Mouse (Mus musculus) cerebellum, postnatal 36 days (tissue): ENCODE results near the gene Adsl.
"Not testable (repeated sequence)": the region's sequence is repeated elsewhere in the genome, so short reads cannot be mapped to it uniquely, and the experiment has no call there.

ENCODE experiments used
- DNase-seq, 2 experiments: peaks; one replicate each; pipeline ENCODE4 v3.0.0; 2021 to 2022; ENCODE audit warnings: mixed read lengths in 2 of 2

Adsl gene

DNA sequence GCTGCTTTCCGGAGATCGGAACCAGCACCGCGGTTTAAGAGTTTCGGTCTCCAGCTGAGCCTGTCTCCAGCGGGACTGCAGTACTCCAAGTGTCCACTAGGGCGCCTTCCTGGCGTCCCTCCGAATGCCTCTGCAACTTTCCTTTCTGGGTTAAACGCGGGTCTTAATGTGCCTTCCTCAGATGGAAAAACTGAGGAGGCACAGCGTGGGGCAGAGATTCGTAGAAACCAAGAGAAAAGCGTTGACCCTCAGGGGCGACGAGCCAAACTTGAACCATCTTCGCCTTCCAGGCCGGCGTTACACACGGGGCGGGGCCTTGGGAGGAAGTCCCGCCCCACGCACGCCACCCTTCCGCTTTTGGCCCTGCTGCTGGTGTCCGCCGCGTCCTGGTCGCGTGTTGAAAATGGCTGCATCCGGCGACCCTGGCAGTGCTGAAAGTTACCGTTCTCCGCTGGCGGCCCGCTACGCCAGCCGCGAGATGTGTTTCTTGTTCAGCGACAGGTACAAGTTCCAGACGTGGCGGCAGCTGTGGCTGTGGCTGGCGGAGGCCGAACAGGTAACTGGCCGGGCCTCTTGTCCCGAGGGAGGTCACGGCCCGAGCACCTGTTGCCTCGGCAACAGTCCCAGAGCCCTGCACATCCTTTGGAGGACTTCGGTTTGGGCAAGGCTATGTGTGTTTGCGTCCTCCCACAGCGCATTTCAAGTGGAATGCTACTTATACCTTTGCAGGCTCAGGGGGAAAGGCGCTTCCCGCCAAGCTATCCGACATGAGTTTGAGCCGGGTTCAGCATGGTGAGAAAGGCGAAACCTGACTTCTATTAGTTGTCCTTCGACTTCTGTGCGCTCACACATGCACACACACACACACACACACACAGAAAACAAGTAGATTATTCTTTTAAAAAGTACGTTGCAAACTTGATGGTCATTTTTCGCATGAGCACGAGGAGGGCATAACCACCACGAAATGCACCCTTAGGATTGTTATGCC, at the start of gene Adsl:
TSS of gene Adsl (plus strand) at position 346 of the 991 bp plus-strand sequence.
- peak; percentile 87 to 88 for DNase-seq

DNA sequence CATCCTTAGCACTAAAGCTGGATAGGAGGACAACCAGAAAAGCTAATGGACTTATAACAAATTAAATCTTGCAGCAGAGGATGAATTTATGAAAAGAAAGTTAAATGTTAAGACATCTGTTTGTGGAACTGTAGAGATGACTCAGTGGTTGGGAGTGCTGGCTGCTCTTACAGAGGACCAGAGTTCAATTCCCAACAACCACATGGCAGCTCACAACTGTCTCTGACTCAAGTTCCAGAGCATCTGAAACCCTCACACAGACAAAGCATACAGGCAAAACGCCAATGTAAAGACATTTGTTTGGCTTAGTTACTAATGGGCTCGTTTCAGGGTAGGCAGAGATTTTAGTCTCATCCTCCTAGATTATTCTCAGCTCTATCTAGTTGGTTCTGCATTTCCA, 48.5 kb upstream of the Adsl start:
- no peak for DNase-seq

GRCm38 (mm10) chr15:80901806-80902513, 46.3 kb upstream of the Adsl start:
- DNase-seq, result no peak

- not testable (repeated sequence) for DNase-seq
Measured at GRCm38 (mm10) chr15:80904776-80905175, 43.5 kb upstream of the Adsl start.

GRCm38 (mm10) chr15:80910183-80910582, 38.1 kb upstream of the Adsl start:
- no peak for DNase-seq

DNA sequence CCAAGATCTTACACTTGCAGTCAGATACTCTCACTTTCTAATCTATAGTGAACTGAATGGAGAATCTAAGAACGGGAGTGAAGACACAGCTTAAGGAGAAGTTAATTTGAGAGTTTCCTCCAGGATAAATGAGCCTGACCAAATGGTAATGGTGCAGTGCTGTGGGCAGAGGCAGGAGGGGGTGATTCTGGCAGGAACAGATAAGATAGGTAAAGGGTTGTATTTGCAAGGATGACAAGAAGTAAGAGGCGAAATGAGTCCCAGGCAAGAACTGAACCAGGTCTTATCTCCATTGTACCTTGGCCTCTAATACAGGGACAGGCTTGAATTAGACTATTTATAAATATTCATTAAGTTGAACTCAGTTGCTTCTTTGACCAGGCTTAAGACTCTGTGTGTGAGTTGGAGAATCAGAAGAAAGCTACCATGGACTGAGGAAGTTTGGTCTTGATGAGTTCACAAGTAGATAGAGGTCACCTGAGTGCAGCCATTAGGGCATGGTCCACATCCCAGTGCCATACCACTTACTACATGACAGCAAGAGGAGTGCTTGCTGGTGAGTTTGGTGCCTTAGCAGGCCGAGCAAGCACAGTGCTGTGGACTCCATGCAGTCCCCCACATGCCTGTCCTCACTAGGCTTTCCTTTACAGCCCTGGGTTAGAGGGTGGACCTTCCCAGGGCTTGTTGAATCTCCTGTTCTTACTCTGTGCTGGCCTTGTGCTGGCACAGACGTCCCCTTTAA, 37.3 kb upstream of the Adsl start:
- no peak for DNase-seq

DNA sequence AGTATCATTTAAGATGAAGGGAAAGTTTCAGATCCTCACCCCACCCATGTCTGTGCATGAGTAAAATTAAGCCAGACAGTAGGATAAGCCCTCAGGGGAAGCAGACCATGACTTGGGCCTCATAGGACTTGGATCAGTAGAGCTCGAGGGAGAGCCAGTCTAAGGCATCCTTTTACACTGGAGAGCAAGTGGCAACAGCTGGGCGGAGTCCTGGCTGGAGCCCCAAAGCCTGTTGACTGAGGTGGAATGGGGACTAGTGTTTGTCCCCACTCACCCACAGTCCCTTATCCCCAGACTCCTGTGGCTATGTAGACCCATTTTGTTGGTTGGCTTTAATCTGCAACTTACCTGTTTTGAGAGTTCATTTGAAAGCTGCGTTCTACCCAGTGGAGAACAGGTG, 36.1 kb upstream of the Adsl start:
- no peak for DNase-seq

GRCm38 (mm10) chr15:80913803-80914202, 34.5 kb upstream of the Adsl start:
- DNase-seq, result no peak

DNA sequence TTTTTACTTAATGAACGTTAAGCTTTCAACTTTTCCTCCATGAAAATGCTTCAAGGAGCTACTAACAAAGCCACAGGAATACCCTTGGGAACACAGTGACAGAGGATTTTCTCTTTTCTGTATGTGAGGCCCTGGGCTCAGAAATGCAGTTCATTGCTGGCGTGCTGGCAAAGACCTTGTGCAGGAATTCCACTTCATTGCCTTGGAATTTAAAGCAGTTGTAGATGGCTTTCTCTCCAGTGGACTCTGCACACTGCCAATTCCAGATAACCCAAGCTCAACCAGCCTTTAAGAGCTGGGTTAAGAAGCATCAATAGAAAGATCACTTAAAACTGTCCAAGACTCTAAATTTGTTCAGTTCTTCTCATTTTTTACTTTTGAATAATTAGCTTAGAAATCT, 32.4 kb upstream of the Adsl start:
- DNase-seq, result peak; percentile 15 to 45

GRCm38 (mm10) chr15:80916621-80917020, 31.7 kb upstream of the Adsl start:
- peak; percentile 24 to 35 for DNase-seq

DNA sequence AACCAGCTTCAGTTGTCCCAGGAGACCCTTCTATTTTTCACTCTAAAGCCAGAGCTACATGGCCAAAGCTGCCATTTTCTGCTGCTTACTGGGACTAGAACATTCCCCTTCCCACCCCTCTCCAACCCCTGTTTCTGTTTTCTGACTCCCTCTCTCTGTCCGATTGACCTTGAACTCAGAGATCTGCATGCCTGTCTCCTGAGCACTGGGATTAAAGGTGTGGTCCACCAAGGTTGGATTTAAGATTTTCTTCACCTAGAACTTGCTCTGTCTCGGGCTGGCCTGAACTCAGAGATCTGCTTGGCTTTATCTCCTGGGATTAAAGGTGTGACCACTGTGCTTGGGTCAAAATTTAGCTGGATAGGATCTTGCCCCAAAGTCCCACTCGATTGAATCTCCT, 27.9 kb upstream of the Adsl start:
- DNase-seq, result no peak

DNA sequence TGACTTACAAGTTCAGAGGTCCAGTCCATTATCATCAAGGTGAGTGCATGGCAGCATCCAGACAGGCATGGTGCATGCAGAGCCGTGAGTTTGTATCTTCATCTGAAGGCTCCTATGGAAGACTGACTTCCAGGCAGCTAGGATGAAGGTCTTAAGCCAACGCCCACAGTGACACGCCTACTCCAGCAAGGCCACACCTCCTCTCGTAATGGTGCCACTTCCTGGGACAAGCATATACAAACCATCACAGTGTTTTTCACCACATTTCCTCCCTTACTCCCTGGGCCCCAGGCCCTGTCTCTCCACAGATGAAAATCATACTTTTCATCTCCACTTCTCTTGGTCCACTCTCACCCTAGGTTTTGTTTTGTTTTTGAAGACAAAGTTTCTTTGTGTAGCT, 26.5 kb upstream of the Adsl start:
- no peak for DNase-seq

DNA sequence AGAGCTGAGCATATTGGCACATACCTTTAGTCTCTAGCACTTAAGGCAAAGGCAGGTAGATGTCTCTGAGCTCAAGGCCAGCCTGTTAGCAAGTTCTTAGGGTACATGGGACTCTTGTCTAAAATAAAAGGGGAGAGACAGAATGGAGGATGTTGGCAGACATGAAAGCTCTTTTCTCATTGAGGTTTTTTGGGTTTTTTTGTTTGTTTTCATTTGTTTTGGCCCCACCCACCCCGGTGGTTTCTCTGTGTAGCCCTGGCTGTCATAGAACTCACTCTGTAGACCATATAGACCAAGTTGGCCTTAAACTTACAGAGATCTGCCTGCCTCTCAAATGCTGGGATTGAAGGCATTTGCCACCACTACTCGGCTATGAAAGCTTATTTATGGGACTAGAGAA, 24.1 kb upstream of the Adsl start:
- no peak for DNase-seq

DNA sequence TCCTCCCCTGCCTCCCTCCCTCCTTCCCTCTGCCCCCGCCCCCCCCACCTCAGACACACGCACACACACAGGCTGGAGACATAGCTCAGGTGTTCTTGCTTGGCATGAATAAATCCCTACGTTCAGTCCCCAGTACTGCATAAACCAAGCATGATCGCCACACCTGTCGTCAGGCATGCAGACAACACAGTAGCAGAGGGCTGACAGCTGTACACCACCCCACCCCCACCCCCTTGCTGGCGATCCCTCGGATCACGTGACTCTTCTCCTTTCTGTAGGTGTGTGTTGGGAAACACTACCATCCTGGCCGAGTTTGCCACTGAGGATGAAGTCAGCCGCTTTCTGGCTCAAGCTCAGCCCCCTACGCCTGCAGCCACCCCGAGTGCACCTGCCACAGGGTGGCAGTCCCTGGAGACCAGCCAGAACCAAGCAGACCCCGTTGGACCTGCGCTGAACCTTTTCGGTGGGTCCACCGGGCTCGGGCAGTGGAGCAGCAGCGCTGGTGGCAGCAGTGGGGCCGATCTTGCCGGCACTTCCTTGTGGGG, 19.4 kb upstream of the Adsl start:
- DNase-seq, result no peak

DNA sequence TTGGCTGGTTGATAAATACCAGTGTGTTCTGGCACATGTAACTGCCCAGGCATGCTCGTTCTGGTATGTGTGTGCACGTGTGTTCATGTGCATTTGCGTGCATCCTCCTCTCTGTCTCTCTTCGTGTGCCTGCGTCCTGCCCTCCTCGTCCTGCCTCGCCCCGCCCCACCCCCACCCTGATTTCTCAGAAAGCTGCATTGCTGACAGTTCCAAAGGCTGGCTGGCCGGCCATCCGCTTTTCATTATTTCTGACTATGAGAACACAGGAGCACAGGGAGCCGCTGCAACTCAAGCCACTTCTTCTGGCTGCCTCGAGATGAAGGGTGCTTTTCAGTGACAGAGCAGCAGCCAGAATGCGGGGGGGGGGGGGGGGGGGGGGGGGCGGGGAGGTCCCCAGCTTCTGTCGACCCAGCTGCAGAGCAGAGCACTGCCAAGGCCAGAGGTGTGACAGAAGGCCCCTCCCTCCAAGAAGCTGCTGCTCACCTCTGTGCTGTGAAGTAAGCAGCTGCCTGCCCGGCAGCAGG, 18.2 kb upstream of the Adsl start:
- no peak for DNase-seq

- DNase-seq, result not testable (repeated sequence)
Measured at GRCm38 (mm10) chr15:80930676-80931320, 17.5 kb upstream of the Adsl start.

GRCm38 (mm10) chr15:80931345-80931960, 16.8 kb upstream of the Adsl start:
- DNase-seq, result no peak

GRCm38 (mm10) chr15:80934841-80935240, 13.4 kb upstream of the Adsl start:
- no peak for DNase-seq

GRCm38 (mm10) chr15:80936686-80937085, 11.6 kb upstream of the Adsl start:
- DNase-seq, result no peak

GRCm38 (mm10) chr15:80938615-80939014, 9.7 kb upstream of the Adsl start:
- no peak for DNase-seq

GRCm38 (mm10) chr15:80939401-80939800, 8.9 kb upstream of the Adsl start:
- DNase-seq, result no peak
